Mouse (Mus musculus) forebrain, embryonic 12.5 days (tissue): Measurements from ENCODE around the gene Plcg1. TPM values are rescaled to one million over a fixed set of nuclear protein-coding genes. Genes with fewer than 3 reads are reported as not detected.

Experiments
- ATAC-seq: fragments of 200-750 bp; cut with Nextera tagmentation; 2 replicates; pipeline ENCODE4 v1.8.0; 2017; ENCODE audit warnings: moderate TSS enrichment; ENCODE audit not compliant: low FRiP score
- H3K27ac ChIP-seq: fragments of 300-500 bp; sonication (generic); 2 replicates; pipeline ENCODE4 v1.5.1; 2016; ENCODE audit warnings: mild to moderate bottlenecking
- H3K27me3 ChIP-seq: fragments of 300-500 bp; sonication (generic); 2 replicates; pipeline ENCODE4 v1.6.1; 2016; ENCODE audit warnings: mild to moderate bottlenecking
- H3K36me3 ChIP-seq: fragments of 300-500 bp; sonication (generic); replicated peaks from 2 replicates; pipeline ENCODE4 v1.6.1; 2016; ENCODE audit warnings: mild to moderate bottlenecking
- H3K4me1 ChIP-seq: fragments of 300-500 bp; sonication (generic); 2 replicates; pipeline ENCODE4 v1.6.1; 2016
- H3K4me2 ChIP-seq: fragments of 300-500 bp; sonication (generic); 2 replicates; pipeline ENCODE4 v1.6.1; 2016; ENCODE audit warnings: mild to moderate bottlenecking, moderate library complexity
- H3K4me3 ChIP-seq: fragments of 300-500 bp; sonication (generic); replicated peaks from 2 replicates; pipeline ENCODE4 v1.5.1; 2016; ENCODE audit warnings: mild to moderate bottlenecking
- H3K9ac ChIP-seq: fragments of 300-500 bp; sonication (generic); 2 replicates; pipeline ENCODE4 v1.6.1; 2016; ENCODE audit warnings: mild to moderate bottlenecking
- H3K9me3 ChIP-seq: fragments of 300-500 bp; sonication (generic); 2 replicates; pipeline ENCODE4 v1.6.1; 2016
- WGBS: fragments of 180-500 bp; shearing (Covaris S2); methylation state at CpG from one replicate; pipeline ENCODE4 v1.1.7; 2016; 5-methylcytosine and 5-hydroxymethylcytosine counted together
- polyA plus RNA-seq: library from polyadenylated mRNA; unstranded; fragments of >200 nt; fragmentation: Nextera tagmentation; extraction: Ambion mirVana; gene quantifications from 2 replicates; pipeline ENCODE4 v1.2.1, GENCODE M21; 2016

Plcg1 gene
- polyA plus RNA-seq, 1 experiment from 2014 or later: 100 TPM

DNA sequence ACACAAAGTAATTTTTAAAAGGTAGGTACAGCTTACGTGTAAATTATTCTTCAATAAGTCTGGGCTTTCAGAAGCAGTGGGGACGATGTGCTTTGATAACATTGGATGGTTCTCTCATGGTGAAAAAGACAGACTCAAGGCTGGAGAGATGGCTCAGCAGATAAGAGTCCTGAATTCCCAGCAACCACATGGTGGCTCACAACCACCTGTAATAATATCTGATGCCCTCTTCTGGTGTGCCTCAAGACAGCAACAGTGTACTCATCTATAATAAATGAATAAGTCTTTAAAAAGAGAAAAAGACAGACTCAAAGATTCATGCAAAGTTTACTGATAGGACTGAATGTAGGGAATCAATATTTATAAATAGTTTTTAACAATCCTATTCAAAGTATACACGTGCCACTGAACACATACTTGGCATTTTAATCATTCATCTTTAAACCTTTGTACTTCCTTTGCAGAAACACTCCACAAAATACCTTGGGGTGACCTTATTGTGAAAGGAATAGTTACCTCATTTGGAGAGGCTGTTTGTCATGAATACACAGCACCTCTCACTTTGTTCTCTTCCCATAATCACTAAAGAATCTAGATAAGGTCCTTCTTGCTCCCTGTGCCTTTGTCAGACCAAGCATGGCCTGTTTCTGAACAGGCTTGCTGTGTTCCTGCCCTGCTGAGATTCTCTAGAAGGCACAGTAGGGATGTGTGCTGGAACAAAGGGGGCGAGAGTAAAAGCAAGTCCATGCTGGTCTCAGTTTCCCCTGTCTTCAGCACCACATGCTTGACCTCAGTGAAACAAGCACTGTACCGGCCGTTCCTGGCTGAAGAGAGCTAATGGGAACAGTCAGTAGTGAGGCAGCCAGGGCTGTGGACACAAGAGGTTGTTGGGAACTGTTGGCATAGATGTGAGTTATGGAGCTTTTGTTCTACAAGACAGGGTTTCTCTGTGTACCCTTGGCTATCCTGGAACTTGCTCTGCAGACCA lies 4.9 kb upstream of the Plcg1 start:
- H3K4me2 ChIP-seq: no peak overlapping the region
- WGBS: 76% methylated on average over 6 of the region's 6 CpGs
- peaks cover 8% of the 10 kb centered on the region; the same call in 1 of the 2 replicates for H3K27me3 ChIP-seq
- peaks cover 42% of the 10 kb centered on the region for H3K36me3 ChIP-seq
- H3K4me3 ChIP-seq: no peak overlapping the region
- no peaks in the 10 kb centered on the region for H3K9me3 ChIP-seq
- peaks cover 18% of the 10 kb centered on the region for H3K4me1 ChIP-seq
- no peak overlapping the region for H3K9ac ChIP-seq
- ATAC-seq: no peak
- 0 out of 2 replicates have a peak overlapping the region, but pooled peaks have one; percentile 68 for H3K27ac ChIP-seq

DNA sequence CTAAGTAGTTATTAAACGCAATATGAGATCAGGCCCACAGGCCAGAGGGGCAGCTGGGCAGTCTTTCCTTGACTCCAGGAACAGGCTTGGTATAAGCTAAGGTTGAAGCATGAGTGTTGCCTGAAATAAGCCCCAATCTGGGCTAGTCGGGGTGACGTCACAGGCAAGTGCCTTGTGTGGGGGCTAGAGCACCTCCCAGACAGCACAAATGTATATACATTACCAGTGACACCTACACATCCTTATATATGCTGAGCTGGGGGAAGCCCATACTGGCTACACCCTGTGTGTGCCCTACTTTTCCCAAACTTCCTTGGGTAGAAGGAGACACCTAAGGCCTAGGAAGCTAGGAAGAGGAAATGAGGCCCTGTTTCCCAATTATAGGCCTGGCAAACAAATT lies 2.1 kb upstream of the Plcg1 start:
- Histone ChIP-seq H3K27ac (no peak overlapping the region), H3K9me3 (no peaks in the 10 kb centered on the region)
- ATAC-seq: no peak

DNA sequence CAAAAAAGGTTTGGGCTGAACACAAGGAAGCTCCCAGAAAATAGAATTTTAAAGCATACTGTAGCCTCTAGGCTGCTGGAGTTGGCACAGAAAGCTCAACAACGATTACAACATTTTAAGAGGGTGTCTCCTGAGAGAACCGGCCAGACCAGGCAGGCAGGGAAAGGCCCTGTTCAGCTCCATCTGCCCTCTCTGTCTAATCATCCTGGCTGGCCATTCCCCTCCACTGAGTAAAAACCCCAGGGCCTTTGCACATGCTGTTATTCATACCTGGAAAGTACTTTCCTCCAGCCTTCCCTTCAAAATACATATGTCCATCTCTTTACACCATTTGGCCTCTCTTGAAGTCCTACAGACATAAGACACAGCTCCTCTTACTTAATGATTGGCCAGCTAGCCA lies 1.7 kb upstream of the Plcg1 start:
- Histone ChIP-seq H3K9me3 (no peaks in the 10 kb centered on the region), H3K4me1 (peaks cover 44% of the 10 kb centered on the region), H3K36me3 (peaks cover 22% of the 10 kb centered on the region), H3K4me3 (no peak overlapping the region), H3K27me3 (peaks cover 8% of the 10 kb centered on the region; the same call in 1 of the 2 replicates), H3K27ac (no peak overlapping the region), H3K4me2 (no peak overlapping the region), H3K9ac (no peak overlapping the region)
- 95% methylated on average over 2 of the region's 2 CpGs for WGBS
- no peak for ATAC-seq

More for the DNA sequence above, 2.1 kb upstream of the Plcg1 start:
- no peak overlapping the region for H3K9ac ChIP-seq
- H3K36me3 ChIP-seq: peaks cover 22% of the 10 kb centered on the region
- no peak overlapping the region for H3K4me2 ChIP-seq
- peaks cover 39% of the 10 kb centered on the region for H3K4me1 ChIP-seq
- no peak overlapping the region for H3K4me3 ChIP-seq
- WGBS: 93% methylated on average over 3 of the region's 3 CpGs
- H3K27me3 ChIP-seq: peaks cover 8% of the 10 kb centered on the region; the same call in 1 of the 2 replicates

DNA sequence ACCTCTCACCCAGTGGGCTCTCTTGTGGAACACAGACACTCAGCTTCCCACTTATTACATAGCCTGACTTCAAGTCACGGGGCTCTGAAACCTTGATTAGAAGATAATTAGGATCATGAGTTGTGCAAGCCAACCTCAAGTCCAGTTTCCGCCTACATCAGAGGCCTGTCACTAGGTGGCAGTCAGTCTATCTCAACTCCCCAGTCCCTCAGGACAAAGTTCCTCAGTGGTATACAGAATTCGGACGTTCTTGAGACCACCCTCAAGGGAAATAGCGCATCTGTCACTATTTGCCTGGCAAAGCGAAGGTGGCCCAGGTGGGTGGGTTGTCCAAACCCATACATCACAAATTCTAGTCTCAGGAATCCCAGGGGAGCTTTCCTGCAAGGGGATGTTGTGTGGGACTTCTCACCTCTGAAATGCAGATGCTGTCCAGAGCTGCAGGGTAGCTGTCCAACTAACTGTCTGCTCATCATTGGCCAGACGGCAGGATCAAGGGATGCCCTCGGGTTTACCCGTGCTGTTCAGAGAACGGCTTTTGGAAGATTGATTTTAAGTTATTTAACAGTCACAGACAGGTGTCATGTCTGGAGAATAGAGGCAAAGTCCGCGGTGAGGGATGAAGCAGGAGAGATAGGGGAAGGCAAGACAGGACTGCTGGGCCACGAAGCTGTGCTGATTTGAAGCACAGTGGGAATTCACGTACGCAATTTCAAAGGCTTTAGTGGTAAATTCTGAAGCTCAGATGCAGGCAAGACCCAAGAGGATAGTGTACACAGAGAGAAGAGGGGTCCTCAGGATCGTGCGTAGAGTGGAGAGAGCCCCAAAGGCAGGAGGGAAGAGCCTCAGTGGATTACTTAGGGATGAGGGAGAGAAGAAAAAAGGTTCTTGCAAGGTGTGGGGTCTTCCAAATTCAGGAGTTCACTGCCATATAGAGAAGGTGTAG lies 976 bp upstream of the Plcg1 start:
- peaks cover 8% of the 10 kb centered on the region; the same call in 1 of the 2 replicates for H3K27me3 ChIP-seq
- H3K9me3 ChIP-seq: no peaks in the 10 kb centered on the region
- peak overlapping the region; percentile 93 for H3K4me3 ChIP-seq
- peak overlapping the region; percentile 100; the same call in 1 of the 2 replicates for H3K9ac ChIP-seq
- 0 out of 2 replicates have a peak overlapping the region, but pooled peaks have one; percentile 98 for H3K27ac ChIP-seq
- 40% methylated on average over 17 of the region's 17 CpGs for WGBS
- peak overlapping the region; percentile 81 for H3K4me2 ChIP-seq
- no peak for ATAC-seq
- peaks cover 23% of the 10 kb centered on the region for H3K36me3 ChIP-seq
- peaks cover 51% of the 10 kb centered on the region for H3K4me1 ChIP-seq

DNA sequence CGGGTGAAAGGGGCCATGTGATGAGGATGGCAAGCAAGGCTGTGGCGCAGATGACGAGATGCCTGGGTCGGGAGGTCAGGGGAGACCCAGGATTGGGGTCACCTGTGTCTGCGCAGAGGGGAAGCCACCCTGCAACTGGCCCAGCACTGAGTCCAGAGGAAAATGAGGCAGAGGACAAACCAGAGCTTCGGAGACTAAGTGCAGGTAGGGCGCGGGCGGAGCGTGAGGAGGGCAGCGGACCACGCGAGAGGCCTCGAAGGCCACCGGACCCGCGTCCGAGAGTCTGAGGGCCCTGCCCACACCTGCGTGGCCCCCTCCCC lies 343 bp upstream of the Plcg1 start:
- peak overlapping the region; percentile 100 for H3K9ac ChIP-seq
- no peaks in the 10 kb centered on the region for H3K9me3 ChIP-seq
- H3K36me3 ChIP-seq: peaks cover 23% of the 10 kb centered on the region
- H3K27ac ChIP-seq: peak overlapping the region; percentile 98
- WGBS: 8% methylated on average over 19 of the region's 19 CpGs
- peaks cover 8% of the 10 kb centered on the region; the same call in 1 of the 2 replicates for H3K27me3 ChIP-seq
- peak overlapping the region; percentile 93 for H3K4me3 ChIP-seq
- peaks cover 57% of the 10 kb centered on the region for H3K4me1 ChIP-seq
- no peak for ATAC-seq
- peak overlapping the region; percentile 81 for H3K4me2 ChIP-seq

DNA sequence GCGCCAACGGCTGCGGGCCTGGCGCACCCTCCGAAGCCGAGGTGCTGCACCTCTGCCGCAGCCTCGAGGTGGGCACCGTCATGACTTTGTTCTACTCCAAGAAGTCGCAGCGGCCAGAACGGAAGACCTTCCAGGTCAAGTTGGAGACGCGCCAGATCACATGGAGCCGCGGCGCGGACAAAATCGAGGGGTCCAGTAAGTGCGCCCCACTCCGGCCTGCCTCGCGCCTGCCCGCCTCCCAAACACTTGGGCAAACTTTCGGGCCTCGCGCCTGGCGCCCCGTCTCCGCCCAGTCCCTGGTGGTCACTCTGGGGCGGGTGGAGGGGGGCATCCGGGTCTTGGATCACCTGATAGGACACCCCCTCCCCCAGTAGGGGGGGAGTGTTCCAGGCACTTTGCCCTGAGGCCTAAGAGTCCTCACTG lies 750 bp downstream of the Plcg1 start:
- peak; percentile 22 for ATAC-seq
- Histone ChIP-seq H3K27me3 (peaks cover 8% of the 10 kb centered on the region; the same call in 1 of the 2 replicates), H3K36me3 (peaks cover 33% of the 10 kb centered on the region), H3K27ac (peak overlapping the region; percentile 98), H3K9me3 (no peaks in the 10 kb centered on the region), H3K9ac (peak overlapping the region; percentile 100), H3K4me2 (peak overlapping the region; percentile 81), H3K4me3 (peak overlapping the region; percentile 93), H3K4me1 (peaks cover 59% of the 10 kb centered on the region)
- WGBS: under 1% methylated on average over 32 of the region's 32 CpGs

DNA sequence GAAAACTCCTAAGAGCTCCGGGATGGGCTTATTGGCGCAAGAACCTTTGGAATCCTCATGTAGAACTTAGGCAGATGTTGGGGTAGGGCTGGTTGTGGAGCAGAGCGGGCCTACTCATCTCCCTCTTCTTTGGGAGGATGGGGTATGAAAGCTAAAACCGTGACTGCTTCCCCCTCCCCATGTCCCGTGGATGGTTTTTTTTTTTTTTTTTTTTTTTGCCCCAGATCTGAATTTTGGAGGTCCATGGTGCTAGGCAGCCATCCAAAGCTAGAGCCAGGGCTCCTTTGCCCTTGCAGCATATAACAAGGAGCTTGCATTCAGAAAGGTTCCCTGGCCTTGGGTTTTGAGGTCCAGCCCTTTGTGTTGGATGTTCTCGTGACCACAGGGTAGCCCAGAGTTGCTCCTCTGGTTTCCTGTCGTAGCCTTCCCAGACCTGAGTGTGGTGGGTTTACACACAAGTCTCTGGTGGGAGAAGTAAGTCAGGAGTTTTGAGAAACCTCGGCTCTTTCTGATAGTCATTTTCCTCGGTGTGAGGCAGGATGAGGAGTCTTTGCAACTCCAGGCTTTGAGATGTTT lies 1.4 kb downstream of the Plcg1 start:
- peaks cover 56% of the 10 kb centered on the region for H3K4me1 ChIP-seq
- H3K27me3 ChIP-seq: peaks cover 8% of the 10 kb centered on the region; the same call in 1 of the 2 replicates
- peak overlapping the region; percentile 81 for H3K4me2 ChIP-seq
- H3K9ac ChIP-seq: peak overlapping the region; percentile 100
- no peaks in the 10 kb centered on the region for H3K9me3 ChIP-seq
- H3K4me3 ChIP-seq: peak overlapping the region; percentile 93
- H3K36me3 ChIP-seq: peaks cover 37% of the 10 kb centered on the region
- no peak overlapping the region for H3K27ac ChIP-seq
- 55% methylated on average over 9 of the region's 9 CpGs for WGBS
- ATAC-seq: no peak

DNA sequence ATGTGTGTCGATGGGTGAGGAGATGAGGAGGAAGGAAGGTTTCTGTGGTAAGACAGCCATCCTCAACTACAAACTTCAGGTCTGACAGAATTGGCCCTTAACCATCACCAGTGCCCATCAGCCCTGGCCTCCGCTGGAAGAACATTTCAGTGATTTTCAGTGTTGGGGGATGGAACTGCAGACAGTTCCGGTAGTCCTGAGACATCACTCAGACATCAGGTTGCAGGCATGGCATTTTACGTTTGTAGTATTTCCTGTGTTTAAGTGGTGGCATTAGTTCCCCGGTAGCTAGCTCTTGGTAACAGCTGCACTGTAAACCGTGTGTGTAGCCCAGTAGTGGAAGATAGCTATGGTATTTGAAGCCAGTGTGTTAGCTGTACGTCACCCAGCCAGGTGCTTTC lies 2.0 kb downstream of the Plcg1 start:
- H3K27me3 ChIP-seq: peaks cover 8% of the 10 kb centered on the region; the same call in 1 of the 2 replicates
- no peak for ATAC-seq
- peaks cover 61% of the 10 kb centered on the region for H3K4me1 ChIP-seq
- no peak overlapping the region for H3K27ac ChIP-seq
- H3K4me3 ChIP-seq: peak overlapping the region; percentile 93
- peak overlapping the region; percentile 100 for H3K9ac ChIP-seq
- H3K4me2 ChIP-seq: peak overlapping the region; percentile 81
- H3K9me3 ChIP-seq: no peaks in the 10 kb centered on the region
- peaks cover 38% of the 10 kb centered on the region for H3K36me3 ChIP-seq
- WGBS: 74% methylated on average over 7 of the region's 7 CpGs

DNA sequence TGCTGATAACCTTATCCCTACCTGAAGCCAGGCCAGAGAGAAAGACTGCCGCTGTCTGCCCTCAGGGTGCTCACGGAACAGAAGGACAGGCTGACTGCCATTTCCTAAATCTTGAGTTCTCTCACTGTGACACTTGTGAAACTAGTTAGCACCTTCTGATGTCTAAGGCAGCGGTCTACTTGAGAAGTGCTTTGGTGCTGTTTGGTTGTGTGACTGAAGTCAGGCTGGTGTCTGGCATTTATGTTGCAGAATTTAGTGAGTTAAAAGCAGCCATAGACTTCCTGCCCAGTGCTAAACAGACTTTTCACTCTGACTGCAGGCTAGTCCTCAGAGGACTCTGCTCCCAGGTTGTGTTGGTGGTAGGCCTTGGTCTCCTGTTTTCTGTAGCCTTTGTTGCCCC lies 3.2 kb downstream of the Plcg1 start:
- Histone ChIP-seq H3K4me1 (peaks cover 73% of the 10 kb centered on the region), H3K4me3 (peak overlapping the region; percentile 93), H3K27ac (no peak overlapping the region), H3K4me2 (0 out of 2 replicates have a peak overlapping the region, but pooled peaks have one; percentile 81), H3K27me3 (peaks cover 8% of the 10 kb centered on the region; the same call in 1 of the 2 replicates), H3K36me3 (peaks cover 50% of the 10 kb centered on the region), H3K9ac (no peak overlapping the region), H3K9me3 (no peaks in the 10 kb centered on the region)
- 92% methylated on average over 3 of the region's 3 CpGs for WGBS
- ATAC-seq: no peak

DNA sequence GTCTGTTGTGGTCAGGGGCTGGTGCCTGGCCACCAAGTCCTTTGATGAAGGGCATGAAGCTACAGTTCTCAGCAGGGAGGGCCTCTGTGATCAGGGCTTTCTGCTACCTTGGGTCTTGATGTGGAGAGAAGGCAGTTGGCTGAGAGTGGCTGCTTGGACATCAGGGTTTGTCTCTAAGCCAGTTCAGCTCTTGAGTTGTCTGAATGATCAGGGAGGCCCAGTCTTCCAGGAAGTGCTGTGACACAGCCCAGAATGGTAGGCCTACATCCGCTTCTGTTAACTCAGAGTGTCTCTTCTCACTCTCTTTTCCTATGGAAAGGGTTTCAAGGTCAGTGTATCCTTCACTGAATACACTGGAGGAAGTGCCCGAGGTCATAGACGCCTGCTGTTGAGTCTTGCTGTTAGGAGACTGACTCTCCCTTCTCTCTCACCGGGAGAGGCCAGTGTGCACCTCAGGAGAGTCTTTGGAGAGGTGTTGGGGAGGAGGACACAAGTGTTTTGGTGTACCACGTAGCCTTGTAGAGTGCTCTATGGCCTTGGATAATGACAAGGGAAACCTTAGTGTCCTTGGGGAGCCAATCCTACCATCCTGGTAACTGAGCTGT lies 4.7 kb downstream of the Plcg1 start:
- Histone ChIP-seq H3K27me3 (no peaks in the 10 kb centered on the region), H3K4me2 (no peak overlapping the region), H3K4me1 (peaks cover 78% of the 10 kb centered on the region), H3K4me3 (no peak overlapping the region), H3K27ac (no peak overlapping the region), H3K9me3 (no peaks in the 10 kb centered on the region), H3K9ac (no peak overlapping the region), H3K36me3 (peaks cover 57% of the 10 kb centered on the region)
- 96% methylated on average over 5 of the region's 5 CpGs for WGBS
- ATAC-seq: no peak

DNA sequence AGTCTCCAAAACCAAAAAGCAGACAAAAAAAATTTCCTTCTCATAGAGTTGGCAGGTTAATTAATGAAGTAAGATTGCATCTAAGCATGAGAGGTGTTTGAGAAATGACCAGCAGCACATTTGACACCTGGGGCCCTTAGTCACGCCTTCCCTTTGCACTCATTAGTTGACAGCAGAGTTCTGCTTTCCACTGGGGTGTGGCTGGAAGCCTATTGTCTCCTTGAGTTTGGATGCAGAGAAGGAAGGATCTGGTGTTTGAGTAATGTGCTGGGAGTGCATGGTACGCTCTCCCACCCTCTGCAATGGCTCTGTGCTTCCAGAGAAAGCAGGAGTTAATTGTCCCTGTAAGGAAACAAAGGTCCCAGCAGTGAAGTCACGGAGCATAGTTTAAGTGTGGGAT lies 5.4 kb downstream of the Plcg1 start:
- H3K27me3 ChIP-seq: no peaks in the 10 kb centered on the region
- H3K4me2 ChIP-seq: no peak overlapping the region
- H3K36me3 ChIP-seq: peaks cover 57% of the 10 kb centered on the region
- 91% methylated on average over 3 of the region's 3 CpGs for WGBS
- no peak for ATAC-seq
- no peak overlapping the region for H3K27ac ChIP-seq
- H3K4me1 ChIP-seq: peaks cover 83% of the 10 kb centered on the region
- no peak overlapping the region for H3K4me3 ChIP-seq
- no peaks in the 10 kb centered on the region for H3K9me3 ChIP-seq
- no peak overlapping the region for H3K9ac ChIP-seq
